Mouse (Mus musculus): ENCODE results near the gene Stam. TPM values are rescaled to one million over a fixed set of nuclear protein-coding genes. Genes with fewer than 3 reads are reported as not detected.

The Stam gene
- polyA plus RNA-seq, 1 experiment = 59.4 TPM

GRCm38 (mm10) chr2:14054163-14054562 lies 19.7 kb upstream of the Stam start:
- Histone ChIP-seq H3K4me3 (replicated peaks; ENCODE audit: insufficient read depth, low read depth, low read length) (no peak overlapping the region), H3K27me3 (ENCODE audit: control insufficient read depth, insufficient read depth, low read length) (no peaks in the 10 kb centered on the region), H3K27ac (ENCODE audit: insufficient read depth, low read length) (no peak overlapping the region), H3K4me1 (ENCODE audit: control insufficient read depth, insufficient read depth, low read length) (no peaks in the 10 kb centered on the region)
- no peak for TF ChIP-seq CTCF (IDR thresholded peaks at IDR 0.05; ENCODE audit: borderline replicate concordance, insufficient read depth, low read depth, low read length)
- TF ChIP-seq POLR2A (IDR thresholded peaks at IDR 0.05; ENCODE audit: borderline replicate concordance, insufficient read depth, low read length) = no peak
- DNase-seq = no peak
- WGBS = 56% methylated on average over 3 of the region's 3 CpGs

- Histone ChIP-seq H3K27me3 (ENCODE audit: control insufficient read depth, insufficient read depth, low read length) (no peaks in the 10 kb centered on the region), H3K4me1 (ENCODE audit: control insufficient read depth, insufficient read depth, low read length) (no peaks in the 10 kb centered on the region), H3K4me3 (replicated peaks; ENCODE audit: insufficient read depth, low read depth, low read length) (peak overlapping the region; percentile 60), H3K27ac (ENCODE audit: insufficient read depth, low read length) (peak overlapping the region; percentile 91)
- TF ChIP-seq CTCF (IDR thresholded peaks at IDR 0.05; ENCODE audit: borderline replicate concordance, insufficient read depth, low read depth, low read length) = no peak
- no peak for TF ChIP-seq POLR2A (IDR thresholded peaks at IDR 0.05; ENCODE audit: borderline replicate concordance, insufficient read depth, low read length)
- WGBS = 6% methylated on average over 6 of the region's 6 CpGs
- no peak for DNase-seq
Observed at GRCm38 (mm10) chr2:14054716-14055115, 19.2 kb upstream of the Stam start.

DNA sequence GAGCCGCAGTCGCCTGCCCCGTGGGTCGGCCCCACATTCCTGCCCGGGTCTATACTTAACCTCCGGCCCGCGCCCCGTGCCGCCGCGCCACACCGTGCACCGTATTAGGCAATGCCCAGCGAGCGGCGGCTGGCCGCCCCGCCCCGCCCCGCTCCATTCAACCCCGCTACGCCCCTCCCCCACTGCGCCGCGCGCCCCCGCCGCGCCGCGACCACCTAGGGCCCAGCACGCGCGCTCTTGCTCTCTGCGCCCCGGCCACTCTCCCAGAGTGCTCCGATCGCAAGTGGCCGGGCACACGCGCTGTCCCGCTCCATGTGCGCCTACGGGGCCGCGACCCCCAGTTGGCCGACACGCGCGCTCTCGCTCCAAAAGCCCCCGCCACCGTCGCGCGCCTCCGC lies 18.7 kb upstream of the Stam start:
- peak; percentile 71 to 78 for DNase-seq
- Histone ChIP-seq H3K27ac (ENCODE audit: insufficient read depth, low read length) (peak overlapping the region; percentile 95), H3K4me1 (ENCODE audit: control insufficient read depth, insufficient read depth, low read length) (no peaks in the 10 kb centered on the region), H3K4me3 (replicated peaks; ENCODE audit: insufficient read depth, low read depth, low read length) (peak overlapping the region; percentile 60), H3K27me3 (ENCODE audit: control insufficient read depth, insufficient read depth, low read length) (no peaks in the 10 kb centered on the region)
- TF ChIP-seq CTCF (IDR thresholded peaks at IDR 0.05; ENCODE audit: borderline replicate concordance, insufficient read depth, low read depth, low read length) (no peak), POLR2A (IDR thresholded peaks at IDR 0.05; ENCODE audit: borderline replicate concordance, insufficient read depth, low read length) (no peak)
- WGBS = 2% methylated on average over 54 of the region's 58 CpGs

GRCm38 (mm10) chr2:14055566-14056331 lies 18.1 kb upstream of the Stam start, which contains the start of gene Hacd1:
Gene Hacd1, minus strand, starts transcription at chr2:14056135.
- peak within 1 kb of the TSS; percentile 60 for H3K4me3 ChIP-seq (replicated peaks; ENCODE audit: insufficient read depth, low read depth, low read length)
- no peaks in the 10 kb centered on the region for H3K4me1 ChIP-seq (ENCODE audit: control insufficient read depth, insufficient read depth, low read length)
- DNase-seq = peak; percentile 84 to 86
- peak within 1 kb of the TSS; percentile 95 for H3K27ac ChIP-seq (ENCODE audit: insufficient read depth, low read length)
- under 1% methylated on average over 100 of the region's 101 CpGs for WGBS
- TF ChIP-seq CTCF (IDR thresholded peaks at IDR 0.05; ENCODE audit: borderline replicate concordance, insufficient read depth, low read depth, low read length) (no peak), POLR2A (IDR thresholded peaks at IDR 0.05; ENCODE audit: borderline replicate concordance, insufficient read depth, low read length) (peak; percentile 68; the same call in 1 of the 2 replicates)
- H3K27me3 ChIP-seq (ENCODE audit: control insufficient read depth, insufficient read depth, low read length) = no peaks in the 10 kb centered on the region

- TF ChIP-seq POLR2A (IDR thresholded peaks at IDR 0.05; ENCODE audit: borderline replicate concordance, insufficient read depth, low read length) (no peak), CTCF (IDR thresholded peaks at IDR 0.05; ENCODE audit: borderline replicate concordance, insufficient read depth, low read depth, low read length) (no peak)
- Histone ChIP-seq H3K27me3 (ENCODE audit: control insufficient read depth, insufficient read depth, low read length) (no peaks in the 10 kb centered on the region), H3K4me3 (replicated peaks; ENCODE audit: insufficient read depth, low read depth, low read length) (no peak overlapping the region), H3K4me1 (ENCODE audit: control insufficient read depth, insufficient read depth, low read length) (no peaks in the 10 kb centered on the region), H3K27ac (ENCODE audit: insufficient read depth, low read length) (no peak overlapping the region)
- 42% methylated on average over 2 of the region's 2 CpGs for WGBS
- no peak for DNase-seq
Observed at GRCm38 (mm10) chr2:14065704-14066650, 7.9 kb upstream of the Stam start.

GRCm38 (mm10) chr2:14069027-14069426 lies 4.9 kb upstream of the Stam start:
- DNase-seq = no peak
- Histone ChIP-seq H3K4me3 (replicated peaks; ENCODE audit: insufficient read depth, low read depth, low read length) (no peak overlapping the region), H3K27ac (ENCODE audit: insufficient read depth, low read length) (no peak overlapping the region), H3K27me3 (ENCODE audit: control insufficient read depth, insufficient read depth, low read length) (no peaks in the 10 kb centered on the region), H3K4me1 (ENCODE audit: control insufficient read depth, insufficient read depth, low read length) (no peaks in the 10 kb centered on the region)
- WGBS = 96% methylated on average over 2 of the region's 2 CpGs
- no peak for TF ChIP-seq POLR2A (IDR thresholded peaks at IDR 0.05; ENCODE audit: borderline replicate concordance, insufficient read depth, low read length)
- no peak for TF ChIP-seq CTCF (IDR thresholded peaks at IDR 0.05; ENCODE audit: borderline replicate concordance, insufficient read depth, low read depth, low read length)

DNA sequence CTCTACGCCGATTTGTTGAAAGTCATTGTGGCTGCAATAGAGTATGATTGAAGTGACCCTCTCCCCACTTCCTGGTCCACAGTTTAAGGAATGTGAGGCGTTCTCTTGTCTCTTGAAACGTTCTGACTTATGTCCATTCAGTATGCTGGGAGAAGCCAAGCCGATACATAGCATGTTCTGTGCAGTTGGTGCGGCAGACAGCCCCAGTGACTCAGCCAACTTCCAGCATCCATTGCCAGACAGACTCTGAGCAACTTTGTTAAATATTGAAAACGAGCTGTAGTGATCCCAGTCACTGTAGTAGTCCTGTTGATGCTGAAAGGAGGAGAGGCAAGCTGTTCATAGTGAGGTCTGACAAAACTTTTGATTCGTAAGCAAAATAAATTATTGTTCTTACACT lies 3.4 kb upstream of the Stam start:
- DNase-seq = no peak
- 71% methylated on average over 8 of the region's 8 CpGs for WGBS
- TF ChIP-seq CTCF (IDR thresholded peaks at IDR 0.05; ENCODE audit: borderline replicate concordance, insufficient read depth, low read depth, low read length) (no peak), POLR2A (IDR thresholded peaks at IDR 0.05; ENCODE audit: borderline replicate concordance, insufficient read depth, low read length) (no peak)

More for the DNA sequence above, 3.4 kb upstream of the Stam start:
- Histone ChIP-seq H3K27me3 (ENCODE audit: control insufficient read depth, insufficient read depth, low read length) (no peaks in the 10 kb centered on the region), H3K27ac (ENCODE audit: insufficient read depth, low read length) (no peak overlapping the region), H3K4me3 (replicated peaks; ENCODE audit: insufficient read depth, low read depth, low read length) (no peak overlapping the region), H3K4me1 (ENCODE audit: control insufficient read depth, insufficient read depth, low read length) (no peaks in the 10 kb centered on the region)

Data from cerebellum, adult 2 months (tissue).